12 mouse cellular contexts compared by ENCODE assay signal in genomic region chr14:25759981-25760537, GRCm38 (mm10). TPM values are rescaled to one million over a fixed set of nuclear protein-coding genes. Genes with fewer than 3 reads are reported as not detected.
A peak's percentile ranks its signal among the peaks of the same experiment; 100 is the strongest.
DNase-seq lines count a peak whose midpoint lies in the region; ATAC-seq and TF ChIP-seq lines count a peak whose summit lies in the region.
"Had no signal": no experiment of that assay in that cellular context is flagged by ENCODE, and none has a peak within 500 bp of the region (broad histone marks: within the 10 kb centered on the region; RNA-seq: fewer than 3 reads in every experiment).

No protein-coding gene starts in this region.

- ATAC-seq in hindbrain, postnatal 0 days: no peak
- ATAC-seq in hindbrain, embryonic 16.5 days: no peak
- ATAC-seq in intestine, embryonic 15.5 days: no peak
- ATAC-seq: forebrain, embryonic 14.5 days had no signal

- DNase-seq in hindbrain, postnatal 0 days (ENCODE audit: low spot score): no peak
- no peak for DNase-seq in testis, postnatal 10 days (ENCODE audit: low spot score)
- DNase-seq in right cerebral cortex, adult 2 months (ENCODE audit: low spot score in 2 of 2): no peak
- DNase-seq in ovary, adult 18-20 months (ENCODE audit: low spot score): no peak
- DNase-seq: adrenal gland, postnatal 25 days; cerebellum, postnatal 14 days; thymus, postnatal 14 days had no signal

- H3K27ac ChIP-seq in hindbrain, postnatal 0 days: peak overlapping the region; percentile 48; the same call in 1 of the 2 replicates
- no peak overlapping the region for H3K27ac ChIP-seq in hindbrain, embryonic 16.5 days (ENCODE audit: low read depth, low read length)
- H3K27ac ChIP-seq in testis, adult 2 months (ENCODE audit: control insufficient read depth, insufficient read depth, low read depth, low read length): peak overlapping the region; percentile 50
- peak overlapping the region; percentile 75 for H3K27ac ChIP-seq in intestine, embryonic 15.5 days

- no peaks in the 10 kb centered on the region for H3K36me3 ChIP-seq in hindbrain, postnatal 0 days (ENCODE audit: insufficient read depth, low read length)
- no peaks in the 10 kb centered on the region for H3K36me3 ChIP-seq in hindbrain, embryonic 16.5 days (ENCODE audit: control insufficient read depth, insufficient read depth, low read length)
- H3K36me3 ChIP-seq in testis, adult 2 months (ENCODE audit: control insufficient read depth, insufficient read depth, low read length): no peaks in the 10 kb centered on the region
- H3K36me3 ChIP-seq in intestine, embryonic 15.5 days: no peaks in the 10 kb centered on the region
- H3K36me3 ChIP-seq: G1E had no signal

- no peak for TF ChIP-seq POLR2A in testis, adult 2 months (IDR thresholded peaks at IDR 0.05; ENCODE audit: control insufficient read depth, low read depth, low read length)

- TF ChIP-seq CTCF in hindbrain, postnatal 0 days (IDR thresholded peaks at IDR 0.05; ENCODE audit: low read depth): no peak
- no peak for TF ChIP-seq CTCF in testis, adult 2 months (IDR thresholded peaks at IDR 0.05; ENCODE audit: control insufficient read depth, insufficient read depth, insufficient replicate concordance, low read depth, low read length)

- no peak overlapping the region for H3K4me2 ChIP-seq in hindbrain, postnatal 0 days (ENCODE audit: low read depth, low read length)
- H3K4me2 ChIP-seq in hindbrain, embryonic 16.5 days (ENCODE audit: low read length): no peak overlapping the region
- H3K4me2 ChIP-seq in intestine, embryonic 15.5 days (replicated peaks): peak overlapping the region; percentile 34

- H3K9me3 ChIP-seq in hindbrain, postnatal 0 days (ENCODE audit: low read length): no peaks in the 10 kb centered on the region
- no peaks in the 10 kb centered on the region for H3K9me3 ChIP-seq in hindbrain, embryonic 16.5 days (ENCODE audit: control insufficient read depth, low read length)
- no peaks in the 10 kb centered on the region for H3K9me3 ChIP-seq in intestine, embryonic 15.5 days
- H3K9me3 ChIP-seq: G1E had no signal

- 62% methylated on average over 8 of the region's 8 CpGs for WGBS in hindbrain, postnatal 0 days
- whole genome bisulfite sequencing in hindbrain, embryonic 16.5 days: 74% methylated on average over 8 of the region's 8 CpGs
- 37% methylated on average over 8 of the region's 8 CpGs for WGBS in intestine, embryonic 15.5 days

- no peak overlapping the region for H3K9ac ChIP-seq in hindbrain, postnatal 0 days (replicated peaks; ENCODE audit: low read length)
- H3K9ac ChIP-seq in hindbrain, embryonic 16.5 days (ENCODE audit: low read depth, low read length): no peak overlapping the region
- peak overlapping the region; percentile 42 for H3K9ac ChIP-seq in intestine, embryonic 15.5 days

- H3K27me3 ChIP-seq in hindbrain, postnatal 0 days (ENCODE audit: insufficient read depth, low read length): no peaks in the 10 kb centered on the region
- no peaks in the 10 kb centered on the region for H3K27me3 ChIP-seq in hindbrain, embryonic 16.5 days (replicated peaks; ENCODE audit: control insufficient read depth, insufficient read depth, low read length)
- H3K27me3 ChIP-seq in testis, adult 2 months (ENCODE audit: control insufficient read depth, insufficient read depth, low read length): no peaks in the 10 kb centered on the region
- no peaks in the 10 kb centered on the region for H3K27me3 ChIP-seq in intestine, embryonic 15.5 days (replicated peaks)

- H3K4me3 ChIP-seq in hindbrain, postnatal 0 days (ENCODE audit: low read length): no peak overlapping the region
- no peak overlapping the region for H3K4me3 ChIP-seq in hindbrain, embryonic 16.5 days (ENCODE audit: low read length)
- no peak overlapping the region for H3K4me3 ChIP-seq in testis, adult 2 months (ENCODE audit: control insufficient read depth, low read depth, low read length)
- no peak overlapping the region for H3K4me3 ChIP-seq in intestine, embryonic 15.5 days (replicated peaks)

- H3K4me1 ChIP-seq in hindbrain, postnatal 0 days (ENCODE audit: insufficient read depth, low read length): peaks cover 24% of the 10 kb centered on the region; the same call in 1 of the 2 replicates
- peaks cover 5% of the 10 kb centered on the region for H3K4me1 ChIP-seq in hindbrain, embryonic 16.5 days (ENCODE audit: control insufficient read depth, insufficient read depth, low read depth, low read length)
- no peaks in the 10 kb centered on the region; the same call in 1 of the 2 replicates for H3K4me1 ChIP-seq in testis, adult 2 months (ENCODE audit: control insufficient read depth, insufficient read depth, low read length)
- H3K4me1 ChIP-seq in intestine, embryonic 15.5 days (replicated peaks): peaks cover 54% of the 10 kb centered on the region

RNA-seq across cellular contexts. Expression of gene Zcchc24, which starts 8.8 kb away (rescaled TPM):
- total RNA-seq in hindbrain, postnatal 0 days (2014; rRNA removed): 34.4 and 39.3 TPM in 2 replicates
- polyA plus RNA-seq in hindbrain, postnatal 0 days (2015; fragmentation: Nextera tagmentation; extraction: Ambion mirVana): 19.7 and 20.4 TPM in 2 replicates
- polyA plus RNA-seq in hindbrain, embryonic 16.5 days (2015; fragmentation: Nextera tagmentation; extraction: Ambion mirVana): 10.1 and 17.2 TPM in 2 replicates
- polyA plus RNA-seq in testis, adult 2 months (2012; rRNA removed): 2.7 TPM in 2 replicates
- 20.6 and 21.0 TPM in 2 replicates for polyA plus RNA-seq in intestine, embryonic 15.5 days (2015; fragmentation: Nextera tagmentation; extraction: Ambion mirVana)
- polyA plus RNA-seq: G1E had no signal
